Mouse (Mus musculus) naive thymus-derived CD4-positive, alpha-beta T cell, adult 2 months (primary cell): ENCODE measurements around the gene Vmn2r24.
"Not testable (repeated sequence)": the region's sequence is repeated elsewhere in the genome, so short reads cannot be mapped to it uniquely, and the experiment has no call there.

Source experiments
- DNase-seq: peaks from one replicate; pipeline ENCODE4 v3.0.0-alpha.2; 2011; ENCODE audit warnings: low read depth

Vmn2r24 gene

GRCm38 (mm10) chr6:123778579-123778978, at the start of gene Vmn2r24:
Gene Vmn2r24 (plus strand): TSS chr6:123778879.
- no peak for DNase-seq

GRCm38 (mm10) chr6:123770031-123770430, 8.6 kb upstream of the Vmn2r24 start:
- no peak for DNase-seq

GRCm38 (mm10) chr6:123784857-123785256, 6.2 kb downstream of the Vmn2r24 start:
- no peak for DNase-seq

GRCm38 (mm10) chr6:123793746-123794145, 15.1 kb downstream of the Vmn2r24 start:
- DNase-seq = no peak

GRCm38 (mm10) chr6:123810291-123810690, 31.6 kb downstream of the Vmn2r24 start:
- DNase-seq = not testable (repeated sequence)

GRCm38 (mm10) chr6:123819951-123820350, 41.3 kb downstream of the Vmn2r24 start:
- DNase-seq = no peak

GRCm38 (mm10) chr6:123853363-123853762, 74.7 kb downstream of the Vmn2r24 start, which contains the start of gene Vmn2r25:
Gene Vmn2r25 (minus strand): TSS chr6:123853463.
- DNase-seq = not testable (repeated sequence)
